Mouse (Mus musculus) liver, embryonic 14.5 days (tissue): Measurements from ENCODE around the gene Utp14a.
A peak's percentile ranks its signal among the peaks of the same experiment; 100 is the strongest.

Source experiments
- CTCF ChIP-seq: IDR thresholded peaks from 2 replicates; pipeline ENCODE4 v1.5.1; 2016; ENCODE audit warnings: antibody characterized with exemption, low read depth, control low read depth
- EP300 ChIP-seq: IDR thresholded peaks from 2 replicates; pipeline ENCODE4 v1.6.1; 2016; ENCODE audit warnings: antibody characterized with exemption, low read depth

GRCm38 (mm10) chrX:48284386-48285005 lies 27.8 kb downstream of the Utp14a start:
- no peak for TF ChIP-seq CTCF
- 0 out of 2 replicates have a peak, but pooled peaks have one; percentile 0 for TF ChIP-seq EP300
